Mouse (Mus musculus) gastrocnemius, adult 8-10 months (tissue): Measurements from ENCODE around the gene Aak1. TPM values are rescaled to one million over a fixed set of nuclear protein-coding genes. Genes with fewer than 3 reads are reported as not detected.

ENCODE experiments used
- DNase-seq, 2 experiments: peaks; one replicate each; pipeline ENCODE4 v3.0.0; 2022; ENCODE audit warnings: low spot score in 2 of 2
- total RNA-seq, 4 experiments: library from RNA; stranded (reverse); gene quantifications; 2 replicates each; pipeline ENCODE4 v1.2.4; 2022

The Aak1 gene
- total RNA-seq, 4 experiments from 2014 or later = 33.1 to 53.8 (median 37.8) TPM

DNA sequence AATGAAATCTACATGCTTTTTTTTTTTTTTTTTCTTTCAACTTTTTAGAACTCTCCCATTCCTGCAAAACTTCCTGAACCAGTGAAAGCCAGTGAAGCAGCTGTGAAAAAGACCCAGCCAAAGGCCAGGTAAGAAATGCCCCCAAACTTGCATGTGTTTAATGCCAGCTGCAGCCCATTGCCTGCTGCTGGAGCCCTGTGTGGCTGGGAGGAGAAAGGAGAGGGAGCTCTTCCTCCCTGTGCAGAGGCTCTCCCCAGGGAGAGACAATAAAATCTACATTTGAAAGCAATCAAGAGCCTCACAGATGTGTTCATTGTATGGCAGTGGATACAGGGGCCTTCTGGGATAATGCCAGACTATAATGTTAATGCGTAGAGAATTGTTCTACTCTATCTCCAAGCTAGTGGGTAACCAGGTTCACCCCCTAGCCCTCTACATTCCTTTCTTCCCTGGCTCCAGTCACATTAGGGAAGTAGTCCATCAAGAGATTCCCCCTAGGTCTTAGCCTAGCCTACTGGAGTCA, 101.5 kb downstream of the Aak1 start:
- no peak for DNase-seq

DNA sequence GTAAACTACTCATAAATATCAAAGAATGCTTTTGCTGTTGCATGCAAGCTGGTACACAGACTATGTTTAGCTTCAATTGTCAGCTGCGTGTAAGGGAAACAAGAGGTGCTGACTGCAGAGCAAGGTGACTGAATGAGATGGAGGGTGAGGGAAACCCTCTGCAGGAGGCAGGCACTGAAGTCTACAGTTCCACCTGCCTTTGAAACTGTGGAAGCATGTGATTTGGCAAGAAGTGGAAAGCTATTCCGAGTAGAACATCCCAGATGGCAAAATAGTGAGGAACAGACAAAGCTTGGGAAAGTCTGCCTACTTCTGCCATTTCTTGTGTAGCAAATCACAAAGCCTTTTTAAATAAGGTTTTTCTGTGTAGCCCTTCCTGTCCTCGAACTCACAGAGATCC, 106.4 kb downstream of the Aak1 start:
- DNase-seq = no peak

DNA sequence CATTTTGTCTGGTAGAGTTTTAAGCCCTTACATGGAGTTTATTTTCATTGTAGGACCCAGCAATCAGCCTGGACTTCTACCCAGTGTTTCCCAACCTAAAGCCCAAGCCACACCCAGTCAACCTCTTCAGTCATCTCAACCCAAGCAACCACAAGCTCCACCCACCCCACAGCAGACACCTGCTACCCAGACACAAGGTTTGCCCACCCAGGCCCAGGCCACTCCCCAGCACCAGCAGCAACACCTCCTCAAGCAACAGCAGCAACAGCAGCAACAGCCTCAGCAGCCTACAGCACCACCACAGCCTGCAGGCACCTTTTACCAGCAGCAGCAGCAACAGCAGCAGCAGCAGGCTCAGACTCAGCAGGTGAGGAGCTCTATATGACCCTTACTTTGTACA, 106.9 kb downstream of the Aak1 start:
- DNase-seq = no peak

DNA sequence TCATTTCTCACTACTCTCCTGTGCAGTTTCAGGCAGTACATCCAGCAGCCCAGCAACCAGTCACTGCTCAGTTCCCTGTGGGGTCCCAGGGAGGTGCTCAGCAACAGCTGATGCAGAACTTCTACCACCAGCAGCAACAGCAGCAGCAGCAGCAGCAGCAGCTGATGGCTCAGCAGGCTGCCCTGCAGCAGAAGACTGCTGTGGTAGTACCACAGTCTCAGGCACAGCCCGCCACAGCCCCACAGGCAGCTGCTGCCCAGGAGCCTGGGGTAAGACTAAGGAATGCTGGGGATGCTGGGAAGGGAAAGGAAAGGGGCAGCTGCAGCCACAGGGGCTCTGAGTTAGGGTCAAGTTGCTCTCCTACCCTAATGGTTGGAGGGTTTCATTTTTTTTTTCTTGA, 109.7 kb downstream of the Aak1 start:
- no peak for DNase-seq

DNA sequence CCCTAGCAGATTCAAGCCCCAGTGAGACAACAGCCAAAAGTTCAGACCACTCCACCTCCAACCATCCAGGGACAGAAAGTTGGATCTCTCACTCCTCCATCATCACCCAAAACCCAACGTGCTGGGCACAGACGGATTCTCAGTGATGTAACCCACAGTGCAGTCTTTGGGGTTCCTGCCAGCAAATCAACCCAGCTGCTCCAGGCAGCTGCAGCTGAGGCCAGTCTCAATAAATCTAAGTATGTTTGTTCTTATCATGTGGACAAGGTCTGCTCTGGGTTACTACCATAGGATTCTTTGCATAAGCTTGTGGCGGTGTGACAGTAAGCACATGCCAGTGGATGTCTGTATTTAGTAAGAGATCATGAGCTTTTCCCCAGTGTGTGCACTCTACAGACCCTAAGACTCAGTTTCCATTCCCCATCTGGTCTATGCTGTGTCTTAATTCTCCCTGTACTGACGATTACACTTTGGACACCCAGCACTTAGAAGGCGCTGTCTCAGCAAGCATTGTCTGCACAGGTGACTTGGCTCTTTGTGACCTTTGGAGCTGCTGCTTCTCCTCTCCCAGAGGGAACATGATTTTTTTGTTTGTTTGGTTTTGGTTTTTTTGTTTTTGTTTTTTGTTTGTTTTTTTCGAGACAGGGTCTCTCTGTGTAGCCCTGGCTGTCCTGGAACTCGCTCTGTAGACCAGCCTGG, 114.8 kb downstream of the Aak1 start:
- DNase-seq = no peak

DNA sequence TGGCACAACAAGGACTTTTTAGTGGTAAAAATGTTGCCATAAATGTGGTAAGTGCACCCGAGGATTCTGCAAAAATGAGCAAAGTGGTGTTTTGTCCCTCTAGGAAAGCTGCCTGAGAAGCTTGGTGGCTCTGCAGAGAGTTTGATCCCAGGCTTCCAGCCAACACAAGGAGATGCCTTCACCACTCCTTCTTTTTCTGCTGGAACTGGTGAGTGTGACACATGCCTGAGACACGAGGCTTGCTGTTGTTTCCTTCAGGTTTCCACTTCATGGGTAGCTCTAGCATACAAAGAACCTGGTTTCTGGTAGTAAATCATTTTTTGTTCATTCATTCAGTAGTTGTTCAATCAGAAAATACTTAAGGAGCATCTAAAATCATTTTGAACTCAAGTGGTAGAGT, 117.8 kb downstream of the Aak1 start:
- DNase-seq = no peak

DNA sequence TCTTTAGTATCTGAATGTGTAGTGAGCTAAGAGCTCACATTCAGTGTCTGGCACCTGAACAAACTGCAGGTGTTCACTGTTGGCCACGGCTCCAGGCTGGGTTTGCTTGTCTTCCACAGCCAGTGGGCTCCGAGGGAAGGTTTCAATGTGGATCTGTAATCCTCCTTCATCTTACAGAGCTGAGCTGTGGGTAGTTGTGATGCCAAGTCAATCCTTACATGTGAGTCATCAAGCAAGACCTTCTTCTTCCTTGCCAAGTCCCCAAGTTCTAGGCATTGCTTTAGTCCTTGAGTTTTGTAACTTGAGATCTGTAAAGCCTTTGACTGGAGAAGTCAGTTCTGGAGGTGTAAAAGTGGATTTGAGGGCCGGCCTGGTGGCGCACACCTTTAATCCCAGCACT, 124.6 kb downstream of the Aak1 start:
- DNase-seq = no peak

DNA sequence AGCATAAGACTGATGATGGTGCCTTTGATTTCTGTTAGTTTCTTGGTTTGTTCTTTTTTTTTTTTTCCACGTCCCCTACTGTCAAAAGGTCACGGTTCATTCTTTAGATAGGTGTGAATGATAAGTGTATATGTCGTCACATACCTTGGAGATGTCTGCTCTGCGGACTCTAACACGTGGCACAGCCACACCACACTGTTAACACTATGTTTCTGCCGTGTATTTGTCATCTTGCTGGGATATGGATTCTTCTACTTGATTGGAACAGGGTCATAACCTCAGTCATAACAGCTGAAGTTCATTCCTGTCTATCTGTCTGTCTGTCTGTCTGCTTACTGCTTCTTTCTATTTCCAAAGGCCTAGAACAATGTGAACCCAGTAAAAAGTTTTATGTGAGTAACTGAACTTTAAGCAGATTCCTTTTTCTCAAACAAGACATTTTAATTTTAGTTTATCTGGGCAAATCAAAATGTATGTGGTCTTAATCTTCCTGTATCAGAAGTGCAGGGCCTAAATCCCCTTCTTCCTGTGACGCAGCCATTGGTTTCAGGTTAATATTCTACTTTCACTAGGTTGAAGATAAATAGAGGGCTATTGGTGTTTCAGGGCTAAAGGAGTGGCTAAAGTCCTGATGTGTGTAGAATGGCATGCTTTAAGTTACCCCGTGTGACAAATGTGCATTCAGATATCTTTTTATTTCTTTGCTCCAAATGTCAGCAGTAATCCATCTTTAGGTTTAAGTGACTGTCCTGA, 129.0 kb downstream of the Aak1 start:
- no peak for DNase-seq

DNA sequence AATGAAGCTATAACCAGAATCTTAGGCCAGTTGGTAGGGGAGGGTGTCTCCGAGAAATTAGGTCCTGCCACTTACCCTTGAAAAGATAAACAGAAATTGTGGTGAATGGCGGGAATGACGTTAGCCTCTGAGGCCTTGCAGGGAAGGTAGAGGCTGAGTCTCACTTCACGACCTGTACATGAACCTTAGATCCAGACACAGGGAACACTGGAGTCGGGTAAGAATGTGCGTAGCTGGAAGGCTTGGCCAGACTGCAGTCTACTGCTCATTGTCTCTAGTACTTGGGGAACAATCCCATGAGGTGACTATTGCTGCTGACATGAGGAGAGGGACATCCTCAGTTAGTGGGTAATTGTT, 129.6 kb downstream of the Aak1 start:
- DNase-seq = no peak

DNA sequence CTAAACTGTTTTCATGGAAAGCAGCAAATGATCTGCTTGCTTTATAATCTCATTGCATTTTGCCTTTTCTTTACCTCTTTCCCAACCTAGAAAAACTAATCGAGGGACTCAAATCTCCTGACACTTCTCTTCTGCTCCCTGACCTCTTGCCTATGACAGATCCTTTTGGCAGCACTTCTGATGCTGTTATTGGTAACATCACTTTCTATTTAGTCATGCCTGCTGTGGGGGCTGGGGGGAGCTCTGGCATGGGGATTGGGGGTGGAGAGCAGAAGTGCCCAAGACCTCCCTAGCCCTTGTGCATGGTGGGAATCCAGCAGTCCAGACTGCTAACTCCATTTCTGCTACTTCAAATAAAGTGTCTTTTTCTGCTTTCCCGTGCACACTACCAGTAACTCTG, 131.9 kb downstream of the Aak1 start:
- DNase-seq = no peak

DNA sequence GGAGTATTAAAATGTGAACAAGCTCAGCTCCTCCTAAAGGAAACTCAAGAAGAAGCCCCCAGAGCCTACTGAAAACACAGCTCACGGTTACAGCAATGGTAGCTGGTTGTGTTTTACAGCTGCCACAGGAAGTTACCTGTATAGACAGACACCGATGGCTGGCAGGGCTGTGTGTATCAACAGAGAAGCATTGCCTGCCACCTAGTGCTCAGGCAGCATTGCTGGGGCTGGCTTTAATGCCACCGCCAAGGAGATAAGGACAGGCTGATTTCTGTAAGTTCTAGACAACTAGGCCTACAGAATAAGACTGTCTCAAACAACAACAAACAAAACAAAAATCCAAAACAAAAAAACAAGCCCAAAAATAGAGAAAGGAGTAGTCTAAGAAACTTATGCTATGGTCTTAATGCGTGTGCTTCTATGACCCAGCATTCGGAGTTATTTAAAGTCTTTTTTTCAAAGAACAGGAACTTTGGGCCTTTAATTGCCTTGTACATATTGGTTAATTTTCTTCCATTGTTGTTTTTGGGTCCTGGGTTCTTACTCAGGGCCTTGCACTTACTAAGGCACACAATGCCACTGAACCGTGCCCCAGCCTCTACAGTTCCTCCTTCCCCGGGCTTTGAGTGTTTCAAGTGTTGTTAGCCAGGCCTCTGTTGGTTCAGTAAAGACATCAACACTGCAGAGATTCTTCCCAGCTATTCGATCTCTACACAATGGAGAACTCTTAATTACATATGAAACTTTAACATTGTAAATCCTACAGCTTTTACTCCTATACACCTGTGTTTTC, 136.2 kb downstream of the Aak1 start:
- DNase-seq = no peak

DNA sequence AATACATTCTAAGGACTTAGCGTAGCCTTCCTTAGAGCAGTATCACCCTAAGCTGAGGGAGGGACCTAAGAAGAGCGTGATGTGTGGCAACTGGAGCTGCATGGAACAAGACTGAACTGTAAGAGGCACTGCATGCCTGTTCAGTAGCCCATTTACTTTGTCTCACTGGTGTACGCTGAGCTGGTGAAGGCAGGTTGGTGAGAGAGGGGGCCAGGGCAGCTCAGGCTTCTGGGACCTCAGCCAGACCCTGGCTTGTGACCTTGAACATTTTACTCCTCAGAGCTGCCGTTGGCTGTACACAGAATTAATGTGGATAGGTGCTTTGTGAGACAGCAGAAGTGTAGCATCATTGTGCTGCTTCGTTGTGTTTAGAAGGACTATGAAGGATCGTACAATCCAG, 140.3 kb downstream of the Aak1 start:
- no peak for DNase-seq

DNA sequence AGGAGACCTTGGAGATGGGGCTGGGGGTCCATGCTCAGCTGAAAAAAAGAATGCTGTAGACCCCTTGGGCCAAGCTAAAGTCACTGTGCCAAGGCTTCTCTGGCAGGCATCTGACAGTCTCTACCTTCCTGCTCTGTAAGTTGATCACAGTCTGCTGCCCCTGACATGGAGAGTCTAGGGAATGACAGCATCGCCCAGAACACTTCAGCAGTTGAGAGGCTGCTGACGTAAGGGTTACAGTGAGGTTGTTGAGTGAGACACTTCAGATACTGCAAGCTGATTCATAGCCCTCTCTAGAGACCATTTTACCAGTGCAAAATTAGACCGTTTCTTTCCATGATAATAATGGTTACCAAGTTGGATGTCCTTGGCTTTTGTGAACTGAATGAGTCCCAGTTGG, 141.7 kb downstream of the Aak1 start:
- no peak for DNase-seq

DNA sequence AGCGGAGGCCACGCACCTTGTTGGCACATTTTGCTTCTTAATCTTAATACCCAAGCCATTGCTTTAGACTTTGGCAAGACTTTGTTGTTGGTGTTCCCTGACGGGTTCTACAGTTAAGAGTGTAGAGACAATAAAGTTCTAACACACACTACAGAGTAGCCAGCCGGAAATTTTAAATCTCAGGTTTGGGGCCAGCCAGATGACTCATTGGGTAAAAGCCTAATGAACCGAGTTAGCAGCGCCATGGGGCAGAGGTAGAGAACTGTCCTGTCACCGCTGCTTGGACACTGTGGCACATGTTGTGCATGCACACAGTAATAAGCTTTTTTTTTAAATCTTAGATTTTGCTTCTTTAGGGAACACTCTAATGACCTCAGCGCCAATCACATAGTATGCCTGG, 143.0 kb downstream of the Aak1 start:
- DNase-seq = no peak

DNA sequence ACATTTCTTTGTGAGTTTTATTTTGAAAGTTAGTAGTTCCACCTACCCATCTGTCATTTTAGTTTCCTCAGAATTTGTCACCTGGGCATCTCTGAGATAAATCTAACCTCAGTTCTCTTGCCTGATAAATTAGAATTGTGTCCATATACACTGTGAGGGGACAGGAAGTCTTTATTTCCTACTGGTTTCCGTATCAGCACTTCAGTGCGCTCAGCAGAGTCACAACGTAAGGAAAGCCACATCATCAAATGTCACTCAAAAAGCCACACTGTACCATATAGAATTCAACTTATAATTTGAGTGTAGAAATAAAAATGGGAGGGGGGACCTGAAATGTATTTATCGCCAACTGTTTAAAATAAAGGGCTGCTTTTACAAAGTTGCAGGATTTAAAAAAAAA, 144.9 kb downstream of the Aak1 start:
- no peak for DNase-seq

DNA sequence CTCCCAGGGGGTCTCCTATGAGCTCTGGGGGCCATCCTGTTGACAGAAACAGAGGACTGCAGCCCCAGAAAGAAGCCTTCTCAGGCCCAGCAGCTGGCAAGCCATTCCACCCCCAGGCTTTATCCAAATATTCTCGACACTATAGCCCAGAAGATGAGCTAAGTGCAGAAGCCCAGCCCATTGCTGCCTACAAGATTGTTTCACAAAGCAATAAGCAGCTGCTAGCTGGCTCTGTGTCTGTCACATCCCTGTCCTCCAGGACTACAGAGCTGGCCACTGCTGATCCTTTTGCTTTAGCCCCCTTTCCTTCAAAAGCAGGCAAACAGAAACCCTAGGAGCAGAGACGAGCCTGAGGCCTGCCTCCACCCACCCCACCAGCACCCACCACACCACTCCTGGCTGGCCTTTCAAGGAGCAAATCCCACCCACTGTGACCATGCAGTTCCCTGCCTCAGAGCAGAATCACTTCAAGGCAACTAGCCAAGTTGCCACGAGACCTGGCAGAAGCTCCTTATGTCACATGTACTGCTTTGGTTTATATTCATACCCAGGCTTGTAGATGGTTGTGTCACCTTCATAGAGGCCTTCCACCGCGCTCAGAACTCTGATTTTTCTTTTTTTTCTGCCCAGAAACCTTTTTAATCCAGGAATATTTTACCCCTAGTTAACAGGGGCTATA, 147.5 kb downstream of the Aak1 start:
- DNase-seq = no peak

DNA sequence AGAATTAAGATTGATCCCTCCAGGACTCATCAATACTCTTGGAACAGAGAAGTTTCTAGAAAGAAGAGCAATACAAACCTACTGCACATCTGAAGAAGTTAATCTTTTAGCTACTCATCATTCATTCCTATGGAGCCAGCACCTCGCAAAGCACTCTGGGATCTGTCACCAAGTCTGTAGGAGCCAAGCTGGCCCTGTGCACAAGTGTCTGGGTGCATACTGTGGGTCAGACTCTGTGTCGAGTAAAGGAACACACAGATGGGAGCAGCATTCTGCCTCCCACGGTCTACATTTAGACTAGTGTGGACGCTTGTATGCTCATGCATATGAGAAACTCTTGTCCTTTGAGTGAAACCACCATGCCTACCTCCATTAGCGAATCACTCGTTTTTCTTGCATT, 148.0 kb downstream of the Aak1 start:
- DNase-seq = no peak

DNA sequence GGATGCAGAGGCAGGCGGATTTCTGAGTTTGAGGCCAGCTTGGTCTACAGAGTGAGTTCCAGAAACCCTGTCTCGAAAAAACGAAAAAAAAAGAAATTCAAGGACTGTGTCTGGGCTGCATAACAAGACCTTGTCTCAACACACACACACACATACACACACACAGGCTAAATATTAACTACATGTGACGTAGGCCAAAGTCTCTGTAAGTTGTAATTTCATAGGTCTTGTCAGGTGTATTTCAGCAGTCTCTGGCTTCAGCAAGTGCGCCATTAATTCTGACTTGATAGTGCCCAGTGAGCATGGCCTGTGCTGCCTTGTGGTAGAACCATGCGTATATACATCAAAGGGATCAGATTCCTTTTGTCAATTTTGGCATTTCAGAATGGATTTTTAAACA, 152.7 kb downstream of the Aak1 start:
- DNase-seq = no peak

DNA sequence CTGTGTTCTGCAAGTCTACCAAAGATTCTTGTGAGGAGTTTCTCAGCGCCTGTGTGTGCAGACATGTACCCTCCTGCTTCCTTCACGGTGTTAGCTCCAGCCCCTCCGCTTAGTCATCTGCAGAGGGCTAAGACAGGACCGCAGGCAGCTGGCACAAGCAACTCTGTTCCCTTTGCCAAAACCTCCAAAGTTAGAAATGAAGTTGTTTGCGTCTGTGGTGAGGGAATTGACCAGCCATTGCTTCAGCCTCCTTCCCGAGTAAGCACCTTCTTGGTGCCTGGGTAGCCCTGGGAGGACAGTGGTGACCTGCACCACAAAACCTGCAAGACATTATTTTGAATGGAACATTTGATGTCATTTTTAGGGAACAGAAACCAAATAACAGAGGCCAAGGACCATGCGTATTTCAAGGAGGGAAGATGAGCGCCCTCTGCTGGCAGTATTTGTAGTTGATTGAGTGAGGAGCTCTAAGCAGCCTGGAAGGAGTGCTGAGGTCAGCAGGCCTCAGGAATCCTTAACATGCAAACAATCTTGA, 153.3 kb downstream of the Aak1 start:
- peak; percentile 82 to 83 for DNase-seq

DNA sequence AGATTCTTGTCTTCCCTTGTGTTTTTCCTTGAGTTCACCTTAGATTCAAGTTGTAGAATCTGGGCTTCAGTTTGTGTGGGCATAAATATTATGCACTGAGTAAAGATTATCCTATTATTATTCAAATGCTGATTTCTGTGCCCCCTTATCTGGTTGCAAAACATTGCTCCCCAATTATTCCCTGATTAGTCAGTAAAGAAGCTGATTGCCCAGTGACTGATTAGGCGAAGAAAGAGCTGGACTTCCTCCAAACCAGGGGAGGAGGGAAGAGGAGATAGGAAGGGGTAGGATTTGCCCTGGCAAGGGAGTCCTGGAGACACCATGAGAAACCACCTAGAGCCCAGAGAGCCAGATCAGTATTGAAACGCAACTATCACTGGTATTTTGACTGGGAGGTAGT, 154.8 kb downstream of the Aak1 start:
- no peak for DNase-seq

DNA sequence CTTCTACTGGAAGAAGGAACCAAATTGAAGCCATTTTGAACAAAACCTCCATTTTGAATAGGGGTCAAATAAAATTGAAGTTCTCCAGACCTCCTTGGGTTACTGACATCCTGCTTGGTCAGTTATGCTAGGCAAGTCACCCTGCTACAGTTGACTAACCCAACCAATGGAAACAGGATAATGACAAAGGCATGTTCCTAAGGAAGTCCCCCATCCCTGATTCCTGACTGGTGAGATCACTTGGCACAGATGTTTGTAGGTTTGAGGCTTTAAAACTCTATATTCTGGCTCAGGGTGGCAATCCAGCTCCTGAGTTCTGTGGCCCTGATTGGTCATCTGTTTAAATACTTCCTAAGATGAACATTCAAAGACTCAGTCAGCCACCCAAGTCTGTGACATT, 156.3 kb downstream of the Aak1 start:
- DNase-seq = no peak

DNA sequence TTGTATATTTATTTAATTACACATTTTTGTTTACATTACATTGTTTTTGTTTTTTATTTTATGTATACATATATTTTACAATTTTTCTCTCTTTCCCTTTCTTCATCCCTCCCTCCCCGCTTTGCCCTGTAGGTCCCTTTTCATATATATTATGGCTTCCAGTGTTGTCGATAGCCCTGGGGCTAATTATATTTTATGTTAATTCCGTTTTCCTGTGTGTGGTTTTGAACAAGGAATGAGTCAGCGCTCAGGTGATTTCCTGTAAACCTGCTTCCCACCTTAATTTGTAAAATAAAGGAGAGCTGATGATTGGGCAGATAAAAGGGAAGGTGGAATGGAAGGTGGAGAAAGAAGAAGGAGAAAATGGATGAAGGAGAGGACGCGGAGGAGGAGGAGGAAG, 159.6 kb downstream of the Aak1 start, which contains the start of gene Nfu1:
Gene Nfu1, plus strand, starts transcription at position 350 of the 400 bp plus-strand sequence.
- DNase-seq = no peak
